Mouse (Mus musculus) adrenal gland (tissue): ENCODE results near the gene Wnt8b.

ENCODE experiments used
- intact Hi-C: fragments of 180-260 bp; cut with DNase I; formaldehyde crosslinking; loops from one replicate; pipeline ENCODE4 v1.15.1; 2025

Wnt8b gene

GRCm38 (mm10) chr19:44554861-44555590 lies 61.8 kb downstream of the Wnt8b start, which contains the start of gene Ndufb8:
Gene Ndufb8 (minus strand): TSS chr19:44555440.
- intact Hi-C loops, result no loop called here

GRCm38 (mm10) chr19:44562652-44563206 lies 69.5 kb downstream of the Wnt8b start, which contains the start of gene Hif1an:
Gene Hif1an (plus strand): TSS chr19:44562850.
- intact Hi-C loops, result no loop called here
